Mouse (Mus musculus) cortical plate, adult 2 months (tissue): ENCODE data around the gene Ofd1. TPM values are rescaled to one million over a fixed set of nuclear protein-coding genes. Genes with fewer than 3 reads are reported as not detected.
A peak's percentile ranks its signal among the peaks of the same experiment; 100 is the strongest.

Experiments
- H3K27ac ChIP-seq: fragments of 200-500 bp; 2 replicates; pipeline ENCODE4 v1.5.1; 2012; ENCODE audit warnings: low read length, control low read depth, inconsistent platforms; ENCODE audit not compliant: insufficient read depth
- H3K4me1 ChIP-seq: fragments of 200-500 bp; 2 replicates; pipeline ENCODE4 v1.6.1; 2011; ENCODE audit warnings: low read length; ENCODE audit not compliant: control insufficient read depth, insufficient read depth
- H3K4me3 ChIP-seq: fragments of 200-500 bp; 2 replicates; pipeline ENCODE4 v1.5.1; 2011; ENCODE audit warnings: mild to moderate bottlenecking, low read length, control low read depth; ENCODE audit not compliant: insufficient read depth
- CTCF ChIP-seq: fragments of 200-500 bp; IDR thresholded peaks from 2 replicates; pipeline ENCODE4 v1.5.1; 2011; ENCODE audit warnings: mild to moderate bottlenecking, control low read depth, low read length; ENCODE audit not compliant: insufficient read depth; ENCODE audit errors: extremely low read depth
- POLR2A ChIP-seq: fragments of 200-500 bp; IDR thresholded peaks from 2 replicates; pipeline ENCODE4 v1.6.1; 2011; ENCODE audit warnings: mild to moderate bottlenecking, low read length, control low read depth; ENCODE audit not compliant: insufficient read depth; ENCODE audit errors: extremely low read depth
- polyA plus RNA-seq: library from polyadenylated mRNA; depleted of rRNA; stranded (reverse); fragments of >200 nt; gene quantifications from 2 replicates; pipeline ENCODE4 v1.2.3, GENCODE M21; 2012

Ofd1 gene
- polyA plus RNA-seq, 1 experiment: 4.5 TPM

GRCm38 (mm10) chrX:166444552-166444951, 4.0 kb upstream of the Ofd1 start:
- Histone ChIP-seq H3K4me1 (no peaks in the 10 kb centered on the region; the same call in 1 of the 2 replicates), H3K27ac (no peak overlapping the region), H3K4me3 (no peak overlapping the region)
- no peak for TF ChIP-seq CTCF
- TF ChIP-seq POLR2A: no peak

- Histone ChIP-seq H3K4me1 (no peaks in the 10 kb centered on the region; the same call in 1 of the 2 replicates), H3K4me3 (peak within 1 kb of the TSS; percentile 88), H3K27ac (peak within 1 kb of the TSS; percentile 51)
- TF ChIP-seq POLR2A (no peak), CTCF (no peak)
Observed at GRCm38 (mm10) chrX:166440036-166440615, 378 bp downstream of the Ofd1 start, which contains the start of gene Trappc2. Trappc2 (plus strand) TSS chrX:166440574.

GRCm38 (mm10) chrX:166434812-166435211, 5.7 kb downstream of the Ofd1 start:
- TF ChIP-seq POLR2A (no peak), CTCF (no peak)
- H3K4me1 ChIP-seq: no peaks in the 10 kb centered on the region; the same call in 1 of the 2 replicates
- no peak overlapping the region for H3K4me3 ChIP-seq
- no peak overlapping the region for H3K27ac ChIP-seq

- TF ChIP-seq POLR2A: no peak
- peak; percentile 52 for TF ChIP-seq CTCF
- Histone ChIP-seq H3K27ac (no peak overlapping the region), H3K4me3 (no peak overlapping the region), H3K4me1 (no peaks in the 10 kb centered on the region)
Observed at GRCm38 (mm10) chrX:166416196-166416595, 24.3 kb downstream of the Ofd1 start.

GRCm38 (mm10) chrX:166407865-166408264, 32.6 kb downstream of the Ofd1 start:
- no peak for TF ChIP-seq CTCF
- no peak for TF ChIP-seq POLR2A
- Histone ChIP-seq H3K27ac (no peak overlapping the region), H3K4me1 (no peaks in the 10 kb centered on the region), H3K4me3 (no peak overlapping the region)

GRCm38 (mm10) chrX:166393753-166394152, 46.8 kb downstream of the Ofd1 start:
- no peaks in the 10 kb centered on the region for H3K4me1 ChIP-seq
- no peak overlapping the region for H3K4me3 ChIP-seq
- no peak overlapping the region for H3K27ac ChIP-seq
- TF ChIP-seq POLR2A: no peak
- TF ChIP-seq CTCF: no peak

- H3K4me3 ChIP-seq: no peak overlapping the region
- no peaks in the 10 kb centered on the region for H3K4me1 ChIP-seq
- no peak overlapping the region for H3K27ac ChIP-seq
- no peak for TF ChIP-seq CTCF
- TF ChIP-seq POLR2A: no peak
Observed at GRCm38 (mm10) chrX:166386656-166387055, 53.8 kb downstream of the Ofd1 start.

GRCm38 (mm10) chrX:166384935-166385334, 55.6 kb downstream of the Ofd1 start:
- TF ChIP-seq POLR2A: no peak
- TF ChIP-seq CTCF: no peak
- Histone ChIP-seq H3K27ac (no peak overlapping the region), H3K4me3 (no peak overlapping the region), H3K4me1 (no peaks in the 10 kb centered on the region)

- Histone ChIP-seq H3K27ac (no peak overlapping the region), H3K4me3 (no peak overlapping the region), H3K4me1 (no peaks in the 10 kb centered on the region)
- TF ChIP-seq POLR2A: no peak
- no peak for TF ChIP-seq CTCF
Observed at GRCm38 (mm10) chrX:166383606-166384005, 56.9 kb downstream of the Ofd1 start.

- TF ChIP-seq POLR2A (no peak), CTCF (no peak)
- Histone ChIP-seq H3K4me3 (no peak overlapping the region), H3K4me1 (peaks cover 2% of the 10 kb centered on the region; the same call in 1 of the 2 replicates), H3K27ac (no peak overlapping the region)
Observed at GRCm38 (mm10) chrX:166378652-166379051, 61.9 kb downstream of the Ofd1 start.
